Mouse (Mus musculus) limb, embryonic 12.5 days (tissue): Measurements from ENCODE around the gene Eml6. TPM values are rescaled to one million over a fixed set of nuclear protein-coding genes. Genes with fewer than 3 reads are reported as not detected.
A peak's percentile ranks its signal among the peaks of the same experiment; 100 is the strongest.

Source experiments
- ATAC-seq: fragments of 200-750 bp; cut with Nextera tagmentation; 2 replicates; pipeline ENCODE4 v1.8.0; 2017; ENCODE audit warnings: low read depth, moderate TSS enrichment; ENCODE audit not compliant: insufficient number of reproducible peaks, insufficient read depth, low FRiP score, low TSS enrichment
- H3K27ac ChIP-seq: fragments of 300-500 bp; sonication (generic); 2 replicates; pipeline ENCODE4 v1.5.1; 2016; ENCODE audit warnings: mild to moderate bottlenecking, moderate library complexity
- H3K27me3 ChIP-seq: fragments of 300-500 bp; sonication (generic); 2 replicates; pipeline ENCODE4 v1.6.1; 2016; ENCODE audit warnings: mild to moderate bottlenecking, moderate library complexity
- H3K36me3 ChIP-seq: fragments of 300-500 bp; sonication (generic); 2 replicates; pipeline ENCODE4 v1.6.1; 2016; ENCODE audit warnings: mild to moderate bottlenecking, moderate library complexity
- H3K4me1 ChIP-seq: fragments of 300-500 bp; sonication (generic); replicated peaks from 2 replicates; pipeline ENCODE4 v1.6.1; 2016
- H3K4me2 ChIP-seq: fragments of 300-500 bp; sonication (generic); 2 replicates; pipeline ENCODE4 v1.6.1; 2016; ENCODE audit warnings: mild to moderate bottlenecking, moderate library complexity
- H3K4me3 ChIP-seq: fragments of 300-500 bp; sonication (generic); replicated peaks from 2 replicates; pipeline ENCODE4 v1.5.1; 2016; ENCODE audit warnings: mild to moderate bottlenecking
- H3K9ac ChIP-seq: fragments of 300-500 bp; sonication (generic); replicated peaks from 2 replicates; pipeline ENCODE4 v1.6.1; 2016; ENCODE audit warnings: mild to moderate bottlenecking, moderate library complexity
- H3K9me3 ChIP-seq: fragments of 300-500 bp; sonication (generic); 2 replicates; pipeline ENCODE4 v1.6.1; 2016; ENCODE audit warnings: mild to moderate bottlenecking, moderate library complexity
- WGBS: fragments of 180-500 bp; shearing (Covaris S2); methylation state at CpG from one replicate; pipeline ENCODE4 v1.1.7; 2016; 5-methylcytosine and 5-hydroxymethylcytosine counted together
- polyA plus RNA-seq: library from polyadenylated mRNA; unstranded; fragments of >200 nt; fragmentation: Nextera tagmentation; extraction: Ambion mirVana; gene quantifications from 2 replicates; pipeline ENCODE4 v1.2.1, GENCODE M21; 2016

Gene Eml6
- 0.61 and 1.4 TPM in 2 replicates for polyA plus RNA-seq

GRCm38 (mm10) chr11:30025835-30026472, at the start of gene Eml6:
Eml6 (minus strand) TSS chr11:30026033.
- WGBS, result under 1% methylated on average over 39 of the region's 39 CpGs
- H3K36me3 ChIP-seq, result no peaks in the 10 kb centered on the region
- peaks cover 10% of the 10 kb centered on the region for H3K4me1 ChIP-seq
- H3K4me3 ChIP-seq, result peak within 1 kb of the TSS; percentile 56
- peak; percentile 100 for ATAC-seq
- 0 out of 2 replicates have a peak within 1 kb of the TSS, but pooled peaks have one; percentile 53 for H3K27ac ChIP-seq
- H3K9ac ChIP-seq, result peak within 1 kb of the TSS; percentile 65
- no peaks in the 10 kb centered on the region for H3K9me3 ChIP-seq
- H3K4me2 ChIP-seq, result peak within 1 kb of the TSS; percentile 92
- H3K27me3 ChIP-seq, result peaks cover 30% of the 10 kb centered on the region

GRCm38 (mm10) chr11:30057299-30057698, 31.5 kb upstream of the Eml6 start:
- Histone ChIP-seq H3K9ac (no peak overlapping the region), H3K4me1 (no peaks in the 10 kb centered on the region), H3K27ac (no peak overlapping the region), H3K36me3 (no peaks in the 10 kb centered on the region), H3K27me3 (no peaks in the 10 kb centered on the region), H3K9me3 (no peaks in the 10 kb centered on the region), H3K4me3 (no peak overlapping the region), H3K4me2 (no peak overlapping the region)
- WGBS, result 45% methylated on average over 8 of the region's 8 CpGs
- ATAC-seq, result no peak

GRCm38 (mm10) chr11:30025144-30025543, 689 bp downstream of the Eml6 start:
- no peak overlapping the region for H3K27ac ChIP-seq
- H3K36me3 ChIP-seq, result no peaks in the 10 kb centered on the region
- peaks cover 10% of the 10 kb centered on the region for H3K4me1 ChIP-seq
- H3K4me3 ChIP-seq, result peak overlapping the region; percentile 56
- H3K9me3 ChIP-seq, result no peaks in the 10 kb centered on the region
- no peak for ATAC-seq
- peaks cover 30% of the 10 kb centered on the region for H3K27me3 ChIP-seq
- peak overlapping the region; percentile 92 for H3K4me2 ChIP-seq
- 3% methylated on average over 4 of the region's 4 CpGs for WGBS
- no peak overlapping the region for H3K9ac ChIP-seq

GRCm38 (mm10) chr11:30024261-30025071, 1.4 kb downstream of the Eml6 start:
- Histone ChIP-seq H3K36me3 (no peaks in the 10 kb centered on the region), H3K4me3 (peak overlapping the region; percentile 52), H3K9me3 (no peaks in the 10 kb centered on the region), H3K9ac (peak overlapping the region; percentile 51), H3K4me2 (peak overlapping the region; percentile 92), H3K27ac (no peak overlapping the region), H3K27me3 (peaks cover 30% of the 10 kb centered on the region), H3K4me1 (peaks cover 10% of the 10 kb centered on the region)
- ATAC-seq, result no peak
- under 1% methylated on average over 55 of the region's 57 CpGs for WGBS

- no peaks in the 10 kb centered on the region for H3K9me3 ChIP-seq
- H3K4me2 ChIP-seq, result no peak overlapping the region
- no peak overlapping the region for H3K9ac ChIP-seq
- ATAC-seq, result no peak
- no peak overlapping the region for H3K4me3 ChIP-seq
- no peaks in the 10 kb centered on the region for H3K4me1 ChIP-seq
- H3K27ac ChIP-seq, result no peak overlapping the region
- no peaks in the 10 kb centered on the region for H3K36me3 ChIP-seq
- no peaks in the 10 kb centered on the region for H3K27me3 ChIP-seq
- WGBS, result 78% methylated on average over 2 of the region's 2 CpGs
These were observed 39.6 kb downstream of the Eml6 start for GRCm38 (mm10) chr11:29986257-29986656.

- Histone ChIP-seq H3K9me3 (no peaks in the 10 kb centered on the region), H3K27me3 (no peaks in the 10 kb centered on the region), H3K9ac (no peak overlapping the region), H3K27ac (no peak overlapping the region), H3K4me3 (no peak overlapping the region), H3K4me1 (no peaks in the 10 kb centered on the region), H3K36me3 (no peaks in the 10 kb centered on the region), H3K4me2 (no peak overlapping the region)
- no peak for ATAC-seq
- WGBS, result 85% methylated on average over 1 of the region's 1 CpGs
These were observed 57.0 kb downstream of the Eml6 start for GRCm38 (mm10) chr11:29968874-29969273.

GRCm38 (mm10) chr11:29959366-29959765, 66.5 kb downstream of the Eml6 start:
- WGBS, result 93% methylated on average over 5 of the region's 5 CpGs
- ATAC-seq, result no peak
- no peaks in the 10 kb centered on the region for H3K27me3 ChIP-seq

GRCm38 (mm10) chr11:29944661-29945060, 81.2 kb downstream of the Eml6 start:
- no peak overlapping the region for H3K4me3 ChIP-seq
- WGBS, result 88% methylated on average over 3 of the region's 3 CpGs
- no peaks in the 10 kb centered on the region for H3K9me3 ChIP-seq
- no peak for ATAC-seq
- no peaks in the 10 kb centered on the region for H3K36me3 ChIP-seq
- no peak overlapping the region for H3K9ac ChIP-seq
- H3K4me2 ChIP-seq, result no peak overlapping the region
- no peak overlapping the region for H3K27ac ChIP-seq
- no peaks in the 10 kb centered on the region for H3K4me1 ChIP-seq
- H3K27me3 ChIP-seq, result no peaks in the 10 kb centered on the region

More at GRCm38 (mm10) chr11:29959366-29959765, 66.5 kb downstream of the Eml6 start:
- Histone ChIP-seq H3K27ac (no peak overlapping the region), H3K4me3 (no peak overlapping the region), H3K36me3 (no peaks in the 10 kb centered on the region), H3K4me1 (no peaks in the 10 kb centered on the region), H3K9ac (no peak overlapping the region), H3K4me2 (no peak overlapping the region), H3K9me3 (no peaks in the 10 kb centered on the region)

GRCm38 (mm10) chr11:29924332-29924731, 101.5 kb downstream of the Eml6 start:
- Histone ChIP-seq H3K36me3 (no peaks in the 10 kb centered on the region), H3K4me1 (no peaks in the 10 kb centered on the region), H3K9ac (no peak overlapping the region), H3K27me3 (no peaks in the 10 kb centered on the region), H3K27ac (no peak overlapping the region), H3K4me3 (no peak overlapping the region), H3K4me2 (no peak overlapping the region), H3K9me3 (no peaks in the 10 kb centered on the region)
- 57% methylated on average over 2 of the region's 2 CpGs for WGBS
- no peak for ATAC-seq

GRCm38 (mm10) chr11:29923851-29924250, 102.0 kb downstream of the Eml6 start:
- H3K36me3 ChIP-seq, result no peaks in the 10 kb centered on the region
- H3K4me3 ChIP-seq, result no peak overlapping the region
- H3K4me2 ChIP-seq, result no peak overlapping the region
- no peak for ATAC-seq
- H3K27me3 ChIP-seq, result no peaks in the 10 kb centered on the region
- H3K9ac ChIP-seq, result no peak overlapping the region
- no peak overlapping the region for H3K27ac ChIP-seq
- H3K4me1 ChIP-seq, result no peaks in the 10 kb centered on the region
- no peaks in the 10 kb centered on the region for H3K9me3 ChIP-seq
- WGBS, result 93% methylated on average over 1 of the region's 1 CpGs

GRCm38 (mm10) chr11:29913180-29913579, 112.7 kb downstream of the Eml6 start:
- 83% methylated on average over 4 of the region's 4 CpGs for WGBS
- H3K36me3 ChIP-seq, result no peaks in the 10 kb centered on the region
- ATAC-seq, result no peak

More at GRCm38 (mm10) chr11:29913180-29913579, 112.7 kb downstream of the Eml6 start:
- Histone ChIP-seq H3K27me3 (no peaks in the 10 kb centered on the region), H3K27ac (no peak overlapping the region), H3K9me3 (no peaks in the 10 kb centered on the region), H3K4me2 (no peak overlapping the region), H3K9ac (no peak overlapping the region), H3K4me1 (no peaks in the 10 kb centered on the region), H3K4me3 (no peak overlapping the region)
